Mouse (Mus musculus) left cerebral cortex, postnatal 4 days (tissue): ENCODE results near the gene Il2. TPM values are rescaled to one million over a fixed set of nuclear protein-coding genes. Genes with fewer than 3 reads are reported as not detected.

Experiments used
- DNase-seq: peaks from one replicate; pipeline ENCODE4 v3.0.0-alpha.2; 2022
- intact Hi-C: fragments of 180-260 bp; cut with DNase I; formaldehyde crosslinking; loops from one replicate; pipeline ENCODE4 v1.15.1; 2025
- total RNA-seq, 2 experiments: library from RNA; stranded (reverse); gene quantifications; 2 replicates each; pipeline ENCODE4 v1.2.3; 2021

Gene Il2
- total RNA-seq, 2 experiments from 2014 or later = not detected

DNA sequence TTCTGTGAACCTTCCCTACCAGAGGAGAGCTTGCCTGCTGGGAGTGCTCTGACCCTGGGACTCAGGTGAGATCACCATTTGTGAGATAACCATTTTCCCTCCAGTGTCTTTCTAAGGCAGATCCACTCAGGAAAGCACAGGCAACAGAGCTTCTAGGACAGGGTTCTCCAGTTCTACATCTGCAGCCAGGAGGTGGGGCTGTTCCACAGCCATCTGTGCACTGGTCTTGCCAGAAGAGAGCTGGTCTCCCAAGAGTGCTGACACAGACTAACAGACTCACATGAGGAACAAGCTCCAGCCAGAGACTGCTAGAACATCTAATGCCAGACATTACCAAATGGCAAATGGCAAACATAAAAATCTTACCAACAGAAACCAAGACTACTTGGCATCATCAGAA lies 52.5 kb downstream of the Il2 start:
- intact Hi-C loops = no loop called here
- peak; percentile 58 for DNase-seq

Other genes with a start within 250 kb of the Il2 start
- not detected for gene Adad1, start 62.4 kb downstream of the Il2 start, total RNA-seq
- gene Il21, start 106.7 kb upstream of the Il2 start, total RNA-seq = not detected
- gene Bbs12, start 186.6 kb upstream of the Il2 start, total RNA-seq = 1 to 10 TPM; 5.9 to 6.3 TPM
- 1 to 10 TPM; 2.8 to 3.6 TPM for gene Cetn4, start 186.7 kb upstream of the Il2 start, total RNA-seq
- 1 to 10 TPM; 1.6 to 2.3 TPM for gene Fgf2, start 222.4 kb upstream of the Il2 start, total RNA-seq